Mouse (Mus musculus): ENCODE data around the gene Olfr150. TPM values are rescaled to one million over a fixed set of nuclear protein-coding genes. Genes with fewer than 3 reads are reported as not detected.

Olfr150 gene
- polyA plus RNA-seq, 1 experiment from 2014 or later: not detected

Other genes starting within 250 kb of the Olfr150 start
- gene Olfr44, start 237.0 kb upstream of the Olfr150 start, polyA plus RNA-seq (2014; fragmentation: Nextera tagmentation; extraction: Ambion mirVana): not detected in 2 replicates
- not detected in 2 replicates for gene Olfr957, start 215.2 kb upstream of the Olfr150 start, polyA plus RNA-seq (2014; fragmentation: Nextera tagmentation; extraction: Ambion mirVana)
- gene Olfr958, start 176.9 kb upstream of the Olfr150 start, polyA plus RNA-seq (2014; fragmentation: Nextera tagmentation; extraction: Ambion mirVana): not detected in 2 replicates
- not detected in 2 replicates for gene Olfr959, start 155.4 kb upstream of the Olfr150 start, polyA plus RNA-seq (2014; fragmentation: Nextera tagmentation; extraction: Ambion mirVana)
- 19.5 and 22.8 TPM in 2 replicates for gene AW551984, start 126.6 kb upstream of the Olfr150 start, polyA plus RNA-seq (2014; fragmentation: Nextera tagmentation; extraction: Ambion mirVana)
- gene Olfr148, start 120.3 kb upstream of the Olfr150 start, polyA plus RNA-seq (2014; fragmentation: Nextera tagmentation; extraction: Ambion mirVana): 0.08 TPM in 1 of 2 replicates, not detected in the other
- not detected in 2 replicates for gene Olfr960, start 109.6 kb upstream of the Olfr150 start, polyA plus RNA-seq (2014; fragmentation: Nextera tagmentation; extraction: Ambion mirVana)
- gene Olfr961, start 85.9 kb upstream of the Olfr150 start, polyA plus RNA-seq (2014; fragmentation: Nextera tagmentation; extraction: Ambion mirVana): not detected in 2 replicates
- not detected in 2 replicates for gene Olfr963, start 63.8 kb upstream of the Olfr150 start, polyA plus RNA-seq (2014; fragmentation: Nextera tagmentation; extraction: Ambion mirVana)
- not detected in 2 replicates for gene Olfr149, start 23.9 kb upstream of the Olfr150 start, polyA plus RNA-seq (2014; fragmentation: Nextera tagmentation; extraction: Ambion mirVana)
- gene Olfr965, start 19.6 kb upstream of the Olfr150 start, polyA plus RNA-seq (2014; fragmentation: Nextera tagmentation; extraction: Ambion mirVana): not detected in 2 replicates
- gene Olfr967, start 15.3 kb downstream of the Olfr150 start, polyA plus RNA-seq (2014; fragmentation: Nextera tagmentation; extraction: Ambion mirVana): not detected in 2 replicates
- gene Olfr968, start 52.3 kb downstream of the Olfr150 start, polyA plus RNA-seq (2014; fragmentation: Nextera tagmentation; extraction: Ambion mirVana): not detected in 2 replicates
- not detected in 2 replicates for gene Olfr969, start 60.0 kb downstream of the Olfr150 start, polyA plus RNA-seq (2014; fragmentation: Nextera tagmentation; extraction: Ambion mirVana)
- not detected in 2 replicates for gene Olfr970, start 77.9 kb downstream of the Olfr150 start, polyA plus RNA-seq (2014; fragmentation: Nextera tagmentation; extraction: Ambion mirVana)
- gene Olfr971, start 105.9 kb downstream of the Olfr150 start, polyA plus RNA-seq (2014; fragmentation: Nextera tagmentation; extraction: Ambion mirVana): not detected in 2 replicates
- gene Olfr972, start 135.4 kb downstream of the Olfr150 start, polyA plus RNA-seq (2014; fragmentation: Nextera tagmentation; extraction: Ambion mirVana): not detected in 2 replicates
- gene Olfr229, start 176.4 kb downstream of the Olfr150 start, polyA plus RNA-seq (2014; fragmentation: Nextera tagmentation; extraction: Ambion mirVana): not detected in 2 replicates
- gene Olfr974, start 206.5 kb downstream of the Olfr150 start, polyA plus RNA-seq (2014; fragmentation: Nextera tagmentation; extraction: Ambion mirVana): not detected in 2 replicates
- gene Olfr975, start 221.1 kb downstream of the Olfr150 start, polyA plus RNA-seq (2014; fragmentation: Nextera tagmentation; extraction: Ambion mirVana): not detected in 2 replicates
- gene Olfr976, start 230.2 kb downstream of the Olfr150 start, polyA plus RNA-seq (2014; fragmentation: Nextera tagmentation; extraction: Ambion mirVana): not detected in 2 replicates

All from neural tube, embryonic 11.5 days (tissue).